Mouse (Mus musculus): ENCODE results near the gene Gpr85. TPM values are rescaled to one million over a fixed set of nuclear protein-coding genes. Genes with fewer than 3 reads are reported as not detected.

Gene Gpr85
- total RNA-seq, 2 experiments from 2014 or later, result not detected

DNA sequence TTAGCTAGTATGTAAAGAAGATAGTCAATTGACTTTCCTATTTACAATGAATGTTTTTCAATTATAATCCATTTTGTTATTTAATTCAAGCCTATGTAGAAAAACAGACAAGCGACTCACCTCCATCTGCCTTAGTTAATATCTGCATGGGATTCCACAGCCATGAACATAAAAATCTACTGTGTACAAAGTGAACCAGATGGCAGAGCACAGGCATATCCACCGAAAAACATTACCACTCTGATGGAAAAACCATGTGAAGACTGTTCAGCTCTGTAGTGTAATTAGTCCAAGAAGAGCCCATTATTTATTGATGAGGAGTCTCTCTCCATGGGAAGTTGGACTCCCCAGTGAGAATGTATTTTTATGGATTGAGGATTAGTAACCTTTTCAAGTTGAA lies 7.0 kb downstream of the Gpr85 start:
- ATAC-seq (replicated peaks; ENCODE audit: low FRiP score, poor library complexity, severe bottlenecking), result no peak

DNA sequence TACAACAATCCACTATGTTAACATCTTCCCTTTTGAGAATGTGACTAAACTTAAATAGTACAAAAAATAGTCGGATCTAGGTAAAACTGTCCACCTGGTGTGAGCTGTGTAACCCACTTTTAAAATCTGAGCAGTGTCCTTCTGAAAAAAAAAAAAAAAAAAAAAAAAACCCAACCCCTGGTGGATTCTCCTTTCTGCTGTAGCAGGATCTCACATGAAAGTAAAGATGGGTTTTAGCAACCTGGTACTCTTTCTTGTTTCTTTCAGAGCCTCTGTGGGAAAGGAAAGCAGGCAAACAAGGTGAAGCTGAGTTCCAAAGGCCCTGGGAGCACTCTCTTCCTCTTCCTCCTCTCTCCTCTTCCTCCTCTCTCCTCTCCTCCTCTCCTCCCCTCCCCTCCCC lies 10.9 kb downstream of the Gpr85 start:
- no peak for ATAC-seq (replicated peaks; ENCODE audit: low FRiP score, poor library complexity, severe bottlenecking)

GRCm38 (mm10) chr6:13816661-13817060 lies 23.1 kb downstream of the Gpr85 start:
- no peak for ATAC-seq (replicated peaks; ENCODE audit: low FRiP score, poor library complexity, severe bottlenecking)

DNA sequence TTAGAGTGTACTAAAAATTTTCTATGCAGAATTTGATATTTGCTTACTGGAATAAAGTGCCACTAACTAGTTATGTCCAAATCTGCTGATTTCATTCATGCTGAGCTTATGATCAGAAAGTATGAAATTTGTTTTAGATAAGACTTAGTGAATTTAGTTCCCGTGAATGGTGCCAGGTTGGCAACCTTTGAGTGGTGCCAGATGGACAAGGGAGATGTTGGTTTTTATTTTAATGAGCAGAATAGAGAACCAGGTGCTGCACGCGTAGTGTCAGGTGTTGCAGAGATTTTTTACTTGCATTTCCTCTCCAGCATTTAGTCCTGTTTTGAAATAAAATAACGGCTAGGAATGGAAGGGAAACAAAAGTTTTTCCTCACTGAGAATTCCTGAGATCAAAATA lies 27.6 kb downstream of the Gpr85 start:
- no peak for ATAC-seq (replicated peaks; ENCODE audit: low FRiP score, poor library complexity, severe bottlenecking)

DNA sequence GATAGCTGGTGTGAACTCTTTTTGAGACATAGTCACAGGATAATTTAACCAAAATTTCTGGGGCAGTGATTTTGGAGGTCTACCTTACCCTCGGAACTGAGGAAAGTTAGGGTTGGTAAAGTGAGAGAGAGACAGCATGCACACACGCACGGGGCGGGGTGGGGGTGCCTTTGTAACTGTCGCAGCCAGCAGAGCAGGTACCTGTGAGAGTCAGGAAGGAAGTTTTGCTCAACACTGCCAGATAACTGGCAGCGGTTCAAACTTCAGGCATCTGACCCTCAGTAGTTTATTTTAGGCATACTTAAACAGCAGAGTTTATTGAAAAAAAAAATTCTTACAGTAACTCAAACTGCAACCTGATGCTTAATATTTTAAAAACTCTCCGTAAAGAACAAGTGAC lies 39.7 kb downstream of the Gpr85 start:
- ATAC-seq (replicated peaks; ENCODE audit: low FRiP score, poor library complexity, severe bottlenecking), result no peak

DNA sequence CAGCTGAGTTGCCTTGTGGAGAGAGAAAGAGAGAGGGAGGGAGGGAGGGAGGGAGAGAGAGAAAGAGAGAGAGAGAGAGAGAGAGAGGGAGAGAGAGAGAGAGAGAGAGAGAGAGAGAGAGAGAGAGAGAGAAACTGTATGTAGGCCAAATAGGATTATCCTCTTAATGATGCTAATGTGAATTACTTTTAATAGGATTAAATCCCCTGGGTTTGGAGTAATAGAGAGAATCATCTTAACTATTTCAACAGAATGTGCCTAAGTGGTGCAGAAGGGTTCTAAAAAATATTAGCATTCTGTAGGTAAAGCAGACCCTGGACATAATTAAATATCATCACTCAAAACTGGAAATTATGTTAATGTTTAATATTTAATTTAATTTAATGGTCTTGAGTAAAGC lies 42.4 kb downstream of the Gpr85 start:
- no peak for ATAC-seq (replicated peaks; ENCODE audit: low FRiP score, poor library complexity, severe bottlenecking)

Other genes starting within 250 kb of the Gpr85 start
- gene Tmem168, start 231.8 kb downstream of the Gpr85 start, total RNA-seq (2015; ENCODE audit: low replicate concordance), result 13.0 and 13.3 TPM in 2 replicates
- gene Tmem168, start 231.8 kb downstream of the Gpr85 start, total RNA-seq (2017; ENCODE audit: low replicate concordance), result 2.3 and 11.0 TPM in 2 replicates
- 2.9 and 4.0 TPM in 2 replicates for gene Bmt2, start 162.0 kb downstream of the Gpr85 start, total RNA-seq (2015; ENCODE audit: low replicate concordance)
- gene Bmt2, start 162.0 kb downstream of the Gpr85 start, total RNA-seq (2017; ENCODE audit: low replicate concordance), result 5.9 and 6.2 TPM in 2 replicates
- gene 2610001J05Rik, start 31.6 kb upstream of the Gpr85 start, total RNA-seq (2015; ENCODE audit: low replicate concordance), result 5.8 and 7.1 TPM in 2 replicates
- gene 2610001J05Rik, start 31.6 kb upstream of the Gpr85 start, total RNA-seq (2017; ENCODE audit: low replicate concordance), result 0.30 and 13.1 TPM in 2 replicates